Mouse (Mus musculus) heart, embryonic 16.5 days (tissue): Measurements from ENCODE around the gene Os9. TPM values are rescaled to one million over a fixed set of nuclear protein-coding genes. Genes with fewer than 3 reads are reported as not detected.

ENCODE experiments used
- ATAC-seq: fragments of 200-750 bp; cut with Nextera tagmentation; replicated peaks from 2 replicates; pipeline ENCODE4 v1.8.0; 2017; ENCODE audit warnings: moderate number of reproducible peaks; ENCODE audit not compliant: insufficient read depth, low FRiP score; ENCODE audit errors: extremely low read depth
- H3K27ac ChIP-seq: fragments of 300-500 bp; sonication (generic); 2 replicates; pipeline ENCODE4 v1.5.1; 2014; ENCODE audit warnings: mild to moderate bottlenecking, low read length, control low read depth, moderate library complexity
- H3K27me3 ChIP-seq: fragments of 300-500 bp; sonication (generic); 2 replicates; pipeline ENCODE4 v1.6.1; 2014; ENCODE audit warnings: low read length, mixed read lengths; ENCODE audit not compliant: control insufficient read depth, insufficient read depth
- H3K36me3 ChIP-seq: fragments of 300-500 bp; sonication (generic); 2 replicates; pipeline ENCODE4 v1.6.1; 2014; ENCODE audit not compliant: control insufficient read depth, insufficient read depth
- H3K4me1 ChIP-seq: fragments of 300-500 bp; sonication (generic); 2 replicates; pipeline ENCODE4 v1.6.1; 2014; ENCODE audit warnings: low read length, mixed read lengths; ENCODE audit not compliant: control insufficient read depth, insufficient read depth
- H3K4me2 ChIP-seq: fragments of 300-500 bp; sonication (generic); 2 replicates; pipeline ENCODE4 v1.6.1; 2014; ENCODE audit warnings: low read depth, mild to moderate bottlenecking, control low read depth, low read length
- H3K4me3 ChIP-seq: fragments of 300-500 bp; sonication (generic); 2 replicates; pipeline ENCODE4 v1.5.1; 2014; ENCODE audit warnings: mild to moderate bottlenecking, control low read depth, low read length
- H3K9ac ChIP-seq: fragments of 300-500 bp; sonication (generic); 2 replicates; pipeline ENCODE4 v1.6.1; 2014; ENCODE audit warnings: low read length, control low read depth
- H3K9me3 ChIP-seq: fragments of 300-500 bp; sonication (generic); replicated peaks from 2 replicates; pipeline ENCODE4 v1.6.1; 2016; ENCODE audit warnings: low read length; ENCODE audit not compliant: control insufficient read depth
- WGBS: fragments of 180-500 bp; shearing (Covaris S2); extraction: QIAGEN DNeasy Blood & Tissue Kit; methylation state at CpG from one replicate; pipeline ENCODE4 v1.1.7; 2014; 5-methylcytosine and 5-hydroxymethylcytosine counted together
- polyA plus RNA-seq: library from polyadenylated mRNA; unstranded; fragments of >200 nt; fragmentation: Nextera tagmentation; extraction: Ambion mirVana; gene quantifications from 2 replicates; pipeline ENCODE4 v1.2.1, GENCODE M21; 2015

Os9 gene
- polyA plus RNA-seq = 55.9 and 57.5 TPM in 2 replicates

DNA sequence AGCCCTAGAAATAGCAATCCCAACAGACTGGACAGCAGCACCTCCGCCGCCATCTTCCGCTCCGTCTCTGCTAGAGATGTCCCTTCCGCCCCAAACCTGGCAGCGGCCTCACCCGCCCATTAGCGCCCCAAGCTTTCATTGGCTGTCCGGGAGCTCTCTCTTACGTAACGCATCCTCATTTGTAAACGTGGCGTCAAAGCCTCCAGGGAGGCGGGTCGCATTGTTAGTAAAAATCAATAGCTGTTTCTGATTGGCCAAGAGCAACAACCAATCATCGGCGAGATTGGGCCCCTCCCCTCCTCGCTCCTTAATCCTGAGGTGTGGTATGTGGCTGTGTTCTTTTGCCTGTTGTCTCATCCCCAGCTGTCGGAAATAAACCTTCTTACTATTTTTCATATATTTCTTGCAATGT lies at the start of gene Os9:
Os9 (minus strand) TSS at position 66 of the 412 bp plus-strand sequence.
- H3K4me1 ChIP-seq = peaks cover 6% of the 10 kb centered on the region
- H3K4me3 ChIP-seq = peak within 1 kb of the TSS; percentile 96
- peak; percentile 98 for ATAC-seq
- H3K9ac ChIP-seq = peak within 1 kb of the TSS; percentile 91
- H3K36me3 ChIP-seq = peaks cover 13% of the 10 kb centered on the region
- H3K27ac ChIP-seq = no peak within 1 kb of the TSS
- peak within 1 kb of the TSS; percentile 98 for H3K4me2 ChIP-seq
- no peaks in the 10 kb centered on the region for H3K27me3 ChIP-seq
- under 1% methylated on average over 19 of the region's 19 CpGs for WGBS
- no peaks in the 10 kb centered on the region for H3K9me3 ChIP-seq

DNA sequence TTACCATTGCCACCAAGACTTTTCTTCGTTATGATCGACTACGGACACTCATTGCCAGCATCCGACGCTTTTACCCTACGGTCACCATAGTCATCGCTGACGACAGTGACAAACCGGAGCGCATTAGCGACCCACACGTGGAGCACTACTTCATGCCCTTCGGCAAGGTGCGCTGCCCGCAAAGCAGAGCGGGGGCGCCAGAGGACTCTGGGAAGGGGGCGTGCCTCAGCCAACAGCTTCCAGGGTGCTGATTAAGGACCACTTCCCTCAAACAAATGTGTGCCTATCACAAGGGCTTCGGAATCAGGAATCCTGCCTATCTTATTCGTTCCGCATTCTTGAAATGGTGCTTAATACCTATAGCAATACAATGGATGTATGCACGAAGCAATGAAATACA lies 49.1 kb upstream of the Os9 start:
- peaks cover 14% of the 10 kb centered on the region for H3K4me1 ChIP-seq
- peak overlapping the region; percentile 67 for H3K4me2 ChIP-seq
- ATAC-seq = no peak
- peaks cover 65% of the 10 kb centered on the region for H3K27me3 ChIP-seq
- H3K27ac ChIP-seq = no peak overlapping the region
- no peaks in the 10 kb centered on the region for H3K9me3 ChIP-seq
- 10% methylated on average over 22 of the region's 22 CpGs for WGBS
- no peak overlapping the region for H3K9ac ChIP-seq
- no peaks in the 10 kb centered on the region for H3K36me3 ChIP-seq
- H3K4me3 ChIP-seq = peak overlapping the region; percentile 41

DNA sequence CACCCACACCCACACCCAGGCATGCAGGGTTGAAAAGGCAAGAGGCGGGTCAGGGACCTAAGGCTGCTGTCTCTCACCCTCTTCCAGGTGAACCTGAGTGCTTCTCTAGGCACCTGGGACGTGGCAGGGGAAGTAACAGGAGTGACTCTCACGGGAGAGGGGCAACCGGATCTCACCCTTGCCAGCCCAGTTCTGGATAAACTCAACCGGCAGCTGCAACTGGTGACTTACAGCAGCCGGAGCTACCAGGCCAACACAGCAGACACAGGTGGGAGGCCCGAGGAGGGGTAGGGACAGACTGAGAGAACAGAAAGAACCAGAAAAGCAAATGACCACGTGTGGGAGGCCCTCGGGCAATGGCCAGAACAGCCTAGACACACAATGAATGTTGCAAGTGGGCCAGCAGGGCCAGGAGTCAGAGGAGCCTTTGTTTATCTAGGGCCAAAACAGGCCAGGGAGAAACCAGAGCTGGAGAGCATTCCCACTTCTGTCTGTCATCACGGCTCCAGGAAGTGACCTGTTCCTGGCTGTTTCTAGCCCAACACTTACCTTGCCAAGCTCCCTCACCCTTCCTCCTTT lies 46.8 kb upstream of the Os9 start:
- 29% methylated on average over 10 of the region's 10 CpGs for WGBS
- Histone ChIP-seq H3K4me1 (peaks cover 19% of the 10 kb centered on the region), H3K36me3 (no peaks in the 10 kb centered on the region), H3K27me3 (peaks cover 67% of the 10 kb centered on the region), H3K9ac (no peak overlapping the region), H3K9me3 (no peaks in the 10 kb centered on the region), H3K27ac (no peak overlapping the region), H3K4me2 (no peak overlapping the region), H3K4me3 (no peak overlapping the region)
- no peak for ATAC-seq

DNA sequence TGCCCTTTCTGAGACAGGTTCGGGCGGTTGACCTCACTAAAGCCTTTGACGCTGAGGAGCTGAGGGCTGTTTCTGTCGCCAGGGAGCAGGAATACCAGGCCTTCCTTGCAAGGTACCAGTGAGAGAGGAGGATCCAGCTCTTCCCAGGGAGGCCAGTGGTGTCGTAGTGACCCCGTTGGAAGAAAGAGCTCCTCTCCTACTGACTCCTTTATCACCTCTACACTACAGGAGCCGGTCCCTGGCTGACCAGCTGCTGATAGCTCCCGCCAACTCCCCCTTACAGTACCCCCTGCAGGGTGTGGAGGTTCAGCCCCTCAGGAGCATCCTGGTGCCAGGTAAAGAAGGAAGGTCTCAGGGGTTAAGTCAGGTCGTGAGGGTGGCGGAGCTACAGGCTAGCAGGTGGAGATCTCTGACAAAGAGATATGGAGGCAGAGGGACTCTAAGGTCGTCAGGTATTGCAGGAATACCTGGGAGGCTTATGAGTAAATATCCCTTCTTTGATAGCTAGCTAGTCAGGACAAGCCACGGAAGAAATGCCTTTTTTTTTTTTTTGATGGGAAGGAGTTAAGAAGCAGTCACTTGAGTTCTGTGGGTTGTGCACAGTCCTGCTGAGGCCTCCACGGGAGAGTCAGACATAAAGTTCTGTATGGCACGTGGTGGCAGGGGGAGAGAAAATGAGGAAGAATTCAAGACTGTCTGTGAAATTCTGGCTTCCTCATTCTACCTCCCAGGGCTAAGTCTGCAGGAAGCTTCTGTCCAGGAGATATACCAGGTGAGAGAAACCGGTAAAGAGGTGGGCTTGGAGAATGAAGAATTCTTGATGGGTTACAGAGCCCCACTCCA lies 46.1 kb upstream of the Os9 start:
- Histone ChIP-seq H3K4me3 (peak overlapping the region; percentile 73; the same call in 1 of the 2 replicates), H3K4me2 (peak overlapping the region; percentile 100), H3K9me3 (no peaks in the 10 kb centered on the region), H3K27me3 (peaks cover 67% of the 10 kb centered on the region), H3K27ac (no peak overlapping the region), H3K36me3 (no peaks in the 10 kb centered on the region), H3K4me1 (peaks cover 19% of the 10 kb centered on the region), H3K9ac (no peak overlapping the region)
- WGBS = 26% methylated on average over 15 of the region's 15 CpGs
- no peak for ATAC-seq

DNA sequence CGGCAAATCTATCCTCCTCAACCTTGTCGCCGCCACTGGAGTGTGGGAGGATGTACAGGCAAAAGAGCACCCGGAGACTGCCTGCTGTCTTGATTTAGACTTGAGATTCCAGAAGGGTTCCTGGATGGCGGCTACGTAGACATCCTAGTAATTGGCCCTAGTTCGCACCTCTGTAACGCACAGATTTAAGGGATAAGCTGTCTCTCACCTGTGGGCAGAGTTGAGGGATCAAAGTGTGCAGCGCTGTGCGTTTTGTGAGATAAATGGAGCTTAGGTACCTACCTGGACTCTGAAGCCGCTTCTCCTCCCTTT lies 45.4 kb upstream of the Os9 start:
- Histone ChIP-seq H3K9me3 (no peaks in the 10 kb centered on the region), H3K9ac (no peak overlapping the region; the same call in 1 of the 2 replicates), H3K4me1 (peaks cover 19% of the 10 kb centered on the region), H3K4me2 (peak overlapping the region; percentile 100), H3K27me3 (peaks cover 60% of the 10 kb centered on the region), H3K36me3 (no peaks in the 10 kb centered on the region), H3K27ac (no peak overlapping the region), H3K4me3 (peak overlapping the region; percentile 73)
- 2% methylated on average over 11 of the region's 11 CpGs for WGBS
- ATAC-seq = no peak

DNA sequence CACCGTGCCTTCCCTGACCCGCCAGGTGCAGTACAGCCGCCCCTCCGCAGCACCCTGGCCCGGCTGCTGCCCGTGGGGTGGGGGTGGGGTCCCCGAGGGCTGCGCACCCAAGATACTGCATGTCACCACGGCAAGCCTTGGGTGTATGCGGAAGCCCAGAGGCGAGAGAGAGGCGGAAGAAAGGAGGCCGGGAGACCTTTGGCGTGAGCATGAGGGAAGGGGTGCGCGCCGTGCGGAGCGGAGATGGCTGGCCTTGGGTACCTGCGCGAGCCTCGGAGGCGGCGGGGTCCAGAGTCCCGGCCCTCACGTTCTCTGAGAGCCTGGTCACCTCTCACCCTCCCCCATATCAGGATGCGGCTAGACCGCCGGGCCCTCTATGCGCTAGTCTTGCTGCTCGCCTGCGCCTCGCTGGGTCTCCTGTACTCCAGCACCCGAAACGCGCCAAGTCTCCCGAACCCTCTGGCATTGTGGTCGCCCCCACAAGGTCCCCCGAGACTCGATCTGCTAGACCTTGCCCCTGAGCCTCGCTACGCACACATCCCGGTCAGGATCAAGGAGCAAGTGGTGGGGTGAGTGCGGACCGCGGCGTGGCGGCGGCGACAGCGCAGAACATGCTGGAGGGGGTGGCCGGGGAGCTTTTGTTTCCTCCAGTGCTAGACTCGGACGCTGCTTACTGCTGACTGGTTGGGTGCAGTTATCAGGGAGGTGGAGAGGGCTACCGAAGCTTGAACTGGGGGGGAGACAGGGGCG lies 44.9 kb upstream of the Os9 start:
- H3K4me3 ChIP-seq = peak overlapping the region; percentile 73
- peaks cover 55% of the 10 kb centered on the region for H3K27me3 ChIP-seq
- no peaks in the 10 kb centered on the region for H3K36me3 ChIP-seq
- no peaks in the 10 kb centered on the region for H3K9me3 ChIP-seq
- H3K4me1 ChIP-seq = peaks cover 18% of the 10 kb centered on the region
- peak overlapping the region; percentile 100 for H3K4me2 ChIP-seq
- H3K27ac ChIP-seq = peak overlapping the region; percentile 46
- under 1% methylated on average over 53 of the region's 56 CpGs for WGBS
- peak overlapping the region; percentile 79 for H3K9ac ChIP-seq
- ATAC-seq = peak; percentile 38; the same call in 1 of the 2 replicates

DNA sequence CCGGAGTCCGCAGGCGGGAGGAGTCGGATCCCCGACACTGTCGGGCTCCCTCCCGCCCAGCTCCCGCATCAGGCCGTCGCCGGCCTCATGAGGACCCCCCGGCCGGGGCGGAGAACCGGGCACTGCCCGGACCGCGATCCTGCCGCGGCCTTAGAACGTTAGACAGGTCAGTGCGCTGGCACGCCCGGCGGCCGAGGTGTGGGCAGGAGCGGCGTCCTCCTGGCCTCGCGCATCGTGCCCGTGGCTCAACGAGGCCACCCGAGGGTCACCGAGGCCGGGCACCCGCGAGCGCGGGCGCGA lies 44.4 kb upstream of the Os9 start:
- Histone ChIP-seq H3K9ac (peak overlapping the region; percentile 79), H3K4me3 (peak overlapping the region; percentile 73), H3K9me3 (no peaks in the 10 kb centered on the region), H3K4me1 (peaks cover 16% of the 10 kb centered on the region), H3K27me3 (peaks cover 50% of the 10 kb centered on the region), H3K36me3 (no peaks in the 10 kb centered on the region), H3K27ac (peak overlapping the region; percentile 46), H3K4me2 (peak overlapping the region; percentile 100)
- peak; percentile 24; the same call in 1 of the 2 replicates for ATAC-seq
- WGBS = under 1% methylated on average over 42 of the region's 42 CpGs

DNA sequence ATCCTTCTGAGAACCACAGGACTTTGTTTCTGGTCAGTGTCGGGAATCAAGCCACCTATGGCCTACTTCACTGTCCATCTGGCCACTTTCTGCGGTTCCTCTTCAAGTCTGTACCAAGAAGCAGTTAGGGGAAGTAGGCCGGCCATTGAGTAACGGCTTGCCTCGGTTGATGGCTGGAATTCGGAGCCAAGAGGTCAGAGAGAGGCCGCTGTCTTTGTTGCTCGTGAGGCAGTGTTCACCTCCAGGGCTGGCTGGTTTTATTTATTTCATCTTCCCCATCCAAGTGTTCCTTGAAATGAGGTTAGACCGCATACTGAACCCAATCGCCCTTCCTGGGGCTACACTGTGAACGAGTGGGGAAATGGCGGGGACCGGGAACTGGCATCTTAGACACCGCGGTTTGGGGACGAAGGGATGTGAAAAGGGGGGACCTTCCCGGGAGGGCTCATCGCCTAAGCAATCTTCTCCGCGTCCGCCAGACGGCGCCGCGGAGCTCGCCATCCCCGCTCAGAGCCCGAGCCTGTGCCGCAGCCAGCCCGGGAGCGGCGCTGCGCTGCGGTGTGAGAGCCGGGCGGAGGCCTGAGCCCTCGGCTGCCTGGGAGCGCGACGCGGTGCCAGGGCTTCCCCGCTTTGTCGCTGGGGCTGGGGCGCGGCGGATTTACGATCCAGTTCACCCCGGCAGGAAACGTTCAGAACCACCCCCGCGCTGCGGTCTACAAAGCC lies 43.9 kb upstream of the Os9 start, which contains the start of gene B4galnt1:
B4galnt1 (plus strand) TSS at position 595 of the 723 bp plus-strand sequence.
- peak within 1 kb of the TSS; percentile 46 for H3K27ac ChIP-seq

More for the DNA sequence above, 43.9 kb upstream of the Os9 start, which contains the start of gene B4galnt1:
- no peaks in the 10 kb centered on the region for H3K9me3 ChIP-seq
- ATAC-seq = peak; percentile 74
- peak within 1 kb of the TSS; percentile 100 for H3K4me2 ChIP-seq
- peak within 1 kb of the TSS; percentile 73 for H3K4me3 ChIP-seq
- H3K4me1 ChIP-seq = peaks cover 12% of the 10 kb centered on the region
- WGBS = 2% methylated on average over 52 of the region's 52 CpGs
- peaks cover 45% of the 10 kb centered on the region for H3K27me3 ChIP-seq
- no peaks in the 10 kb centered on the region for H3K36me3 ChIP-seq
- peak within 1 kb of the TSS; percentile 79 for H3K9ac ChIP-seq
